14 mouse cellular contexts compared by ENCODE assay signal in the genomic region with DNA sequence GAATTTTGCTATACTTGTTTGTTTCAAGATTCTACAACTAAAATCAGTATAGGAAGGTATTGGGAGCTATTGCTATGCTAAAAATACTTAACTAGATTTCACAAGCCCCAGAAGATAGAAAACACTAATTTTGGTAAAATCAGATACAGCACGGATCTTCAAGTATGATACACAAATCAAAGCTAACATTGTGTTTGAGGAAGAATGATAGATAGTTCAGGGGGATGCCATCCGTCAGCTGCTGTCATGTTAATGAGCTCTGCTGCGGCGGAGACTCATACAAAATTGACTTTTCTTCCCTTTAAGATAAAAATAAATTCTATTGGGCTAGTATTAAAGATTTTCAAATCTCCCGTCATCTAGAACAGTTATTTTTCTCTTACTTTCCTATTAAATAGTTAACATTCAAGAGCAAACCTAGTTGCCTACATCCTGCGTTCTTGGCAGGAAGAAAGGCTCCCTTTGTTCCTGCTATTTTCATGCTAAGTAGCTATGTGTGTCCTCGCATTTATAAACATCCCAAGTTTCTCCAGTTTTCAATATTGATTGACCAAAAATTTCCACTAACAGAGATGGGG.
DNase-seq lines count a peak whose midpoint lies in the region; ATAC-seq and TF ChIP-seq lines count a peak whose summit lies in the region.
"Had no signal": no experiment of that assay in that cellular context is flagged by ENCODE, and none has a peak within 500 bp of the region (broad histone marks: within the 10 kb centered on the region; RNA-seq: fewer than 3 reads in every experiment).

No protein-coding gene starts in this region.

- no peak for DNase-seq in left cerebral cortex, adult 2 months (ENCODE audit: extremely low spot score in 1 of 2, low spot score in 2 of 2)
- no peak for DNase-seq in left cerebral cortex, postnatal 36 days (ENCODE audit: low spot score in 2 of 2)
- DNase-seq in hindbrain, embryonic 10.5 days (ENCODE audit: low spot score) = no peak
- peak; percentile 21 for DNase-seq in telencephalon, adult 2 months (ENCODE audit: low read depth, low spot score)
- no peak for DNase-seq in kidney, postnatal 14 days
- DNase-seq in heart, embryonic 10.5 days (ENCODE audit: low spot score) = no peak
- DNase-seq: heart, postnatal 10 days; kidney, postnatal 36 days; lung, postnatal 4 days had no signal

- H3K4me2 ChIP-seq in midbrain, embryonic 12.5 days (replicated peaks) = peak overlapping the region; percentile 22

- H3K36me3 ChIP-seq in hindbrain, embryonic 10.5 days = peaks cover 89% of the 10 kb centered on the region
- peaks cover 74% of the 10 kb centered on the region for H3K36me3 ChIP-seq in midbrain, embryonic 12.5 days
- H3K36me3 ChIP-seq in heart, embryonic 10.5 days = peaks cover 86% of the 10 kb centered on the region

- ATAC-seq in midbrain, embryonic 12.5 days (ENCODE audit: low FRiP score, low read depth) = peak; percentile 49; the same call in 1 of the 2 replicates
- no peak for ATAC-seq in megakaryocyte-erythroid progenitor cell, adult 5-6 weeks (replicated peaks; ENCODE audit: low FRiP score, low TSS enrichment, poor library complexity, severe bottlenecking)
- ATAC-seq: intestine, postnatal 0 days had no signal

- no peak overlapping the region for H3K4me3 ChIP-seq in left cerebral cortex, adult 2 months
- H3K4me3 ChIP-seq in hindbrain, embryonic 10.5 days = peak overlapping the region; percentile 13; the same call in 1 of the 2 replicates
- H3K4me3 ChIP-seq in midbrain, embryonic 12.5 days = no peak overlapping the region
- no peak overlapping the region for H3K4me3 ChIP-seq in heart, embryonic 10.5 days

- no peak for TF ChIP-seq CTCF in left cerebral cortex, adult 2 months (IDR thresholded peaks at IDR 0.05)

- peak overlapping the region; percentile 65 for H3K27ac ChIP-seq in left cerebral cortex, adult 2 months
- peak overlapping the region; percentile 85 for H3K27ac ChIP-seq in hindbrain, embryonic 10.5 days
- peak overlapping the region; percentile 89 for H3K27ac ChIP-seq in midbrain, embryonic 12.5 days (replicated peaks)
- no peak overlapping the region for H3K27ac ChIP-seq in heart, embryonic 10.5 days
- H3K27ac ChIP-seq: liver, embryonic 14.5 days had no signal

- intact Hi-C loops in left cerebral cortex, adult 2 months (cut with DNase I) = no loop called here
- intact Hi-C loops in left cerebral cortex, postnatal 36 days (cut with DNase I) = no loop called here

- peaks cover 27% of the 10 kb centered on the region for H3K4me1 ChIP-seq in hindbrain, embryonic 10.5 days (replicated peaks)
- peaks cover 19% of the 10 kb centered on the region for H3K4me1 ChIP-seq in midbrain, embryonic 12.5 days
- H3K4me1 ChIP-seq in heart, embryonic 10.5 days = no peaks in the 10 kb centered on the region

- H3K9me3 ChIP-seq in hindbrain, embryonic 10.5 days = no peaks in the 10 kb centered on the region
- no peaks in the 10 kb centered on the region for H3K9me3 ChIP-seq in midbrain, embryonic 12.5 days
- no peaks in the 10 kb centered on the region for H3K9me3 ChIP-seq in heart, embryonic 10.5 days
- H3K9me3 ChIP-seq: G1E had no signal

- 37% methylated on average over 7 of the region's 7 CpGs for WGBS in hindbrain, embryonic 10.5 days
- 30% methylated on average over 7 of the region's 7 CpGs for WGBS in midbrain, embryonic 12.5 days
- 82% methylated on average over 7 of the region's 7 CpGs for WGBS in heart, embryonic 10.5 days

- H3K9ac ChIP-seq in midbrain, embryonic 12.5 days (replicated peaks) = no peak overlapping the region
- H3K9ac ChIP-seq: liver, embryonic 14.5 days had no signal

- no peaks in the 10 kb centered on the region for H3K27me3 ChIP-seq in hindbrain, embryonic 10.5 days (ENCODE audit: insufficient read depth, poor library complexity, severe bottlenecking)
- H3K27me3 ChIP-seq in midbrain, embryonic 12.5 days = no peaks in the 10 kb centered on the region
- no peaks in the 10 kb centered on the region for H3K27me3 ChIP-seq in heart, embryonic 10.5 days (ENCODE audit: insufficient read depth, poor library complexity, severe bottlenecking)
